Mouse (Mus musculus): ENCODE results near the gene Phf24.

GRCm38 (mm10) chr4:42951206-42952195, 35.0 kb downstream of the Phf24 start:
- TF ChIP-seq E2F4 (IDR thresholded peaks at IDR 0.05; ENCODE audit: insufficient replicate concordance, low read depth, low read length) (no peak), CTCF (conservative IDR thresholded peaks at IDR 0.05 in 1 of 2, IDR thresholded peaks at IDR 0.05 in 1 of 2; ENCODE audit: low read depth in 2 of 2, low read length in 2 of 2) (no peak)

Data from CH12.LX (cell line).